Mouse (Mus musculus): ENCODE results near the gene Kif13a. TPM values are rescaled to one million over a fixed set of nuclear protein-coding genes. Genes with fewer than 3 reads are reported as not detected.

Kif13a gene
- total RNA-seq, 2 experiments from 2014 or later = 110 to 116 TPM

DNA sequence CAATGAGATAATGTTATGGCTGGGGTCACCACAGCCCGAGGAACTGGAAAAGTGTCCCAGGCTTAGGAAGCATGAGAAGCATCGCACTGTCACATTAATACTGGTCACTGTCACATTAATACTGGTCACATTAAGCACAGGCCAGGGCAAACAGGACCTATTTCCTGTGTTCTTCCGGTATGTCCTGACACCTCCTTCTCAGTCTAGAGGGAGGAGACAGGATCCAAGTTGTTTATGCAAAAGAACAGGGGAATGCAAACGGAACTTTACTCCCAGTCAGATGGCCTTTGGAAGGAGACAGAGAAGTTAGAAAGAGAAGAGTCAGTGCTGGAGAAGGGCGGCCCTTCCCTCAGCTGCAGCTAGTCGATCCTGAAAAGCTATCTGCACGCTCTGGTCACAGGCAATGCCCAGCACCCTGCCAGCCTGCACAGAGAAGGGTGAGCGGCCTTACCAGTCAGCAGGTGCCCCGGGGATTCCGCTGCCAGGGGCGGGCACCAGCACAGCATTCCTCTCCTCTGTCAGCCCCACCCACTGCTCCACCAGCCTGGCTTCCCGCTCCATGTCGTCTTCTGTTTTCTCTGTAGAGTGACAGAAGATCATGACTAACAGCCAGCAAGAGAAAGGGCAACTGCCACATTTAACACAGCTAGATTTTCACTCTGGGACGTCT, 152.9 kb downstream of the Kif13a start:
- DNase-seq = peak in 1 of 2 experiments; percentile 25

DNA sequence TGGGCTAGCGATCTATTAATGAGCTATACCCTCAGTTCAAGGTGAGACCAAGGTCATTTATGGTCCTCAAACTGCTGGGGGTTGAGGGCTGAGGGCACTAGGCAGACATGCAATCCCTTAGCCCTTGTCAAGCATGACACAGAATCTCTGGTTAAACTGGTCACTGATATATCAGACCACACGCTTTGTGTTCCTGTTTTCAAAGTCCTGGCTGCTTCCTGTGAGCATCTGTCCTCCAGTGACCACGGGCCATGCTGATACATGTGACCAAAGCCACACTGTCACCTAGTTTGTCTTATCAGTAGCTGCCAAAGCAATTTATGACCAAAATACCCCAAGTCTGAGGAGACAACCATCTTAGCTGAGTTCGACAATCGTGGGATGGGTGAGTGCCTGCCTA, 154.7 kb downstream of the Kif13a start:
- DNase-seq = no peak

DNA sequence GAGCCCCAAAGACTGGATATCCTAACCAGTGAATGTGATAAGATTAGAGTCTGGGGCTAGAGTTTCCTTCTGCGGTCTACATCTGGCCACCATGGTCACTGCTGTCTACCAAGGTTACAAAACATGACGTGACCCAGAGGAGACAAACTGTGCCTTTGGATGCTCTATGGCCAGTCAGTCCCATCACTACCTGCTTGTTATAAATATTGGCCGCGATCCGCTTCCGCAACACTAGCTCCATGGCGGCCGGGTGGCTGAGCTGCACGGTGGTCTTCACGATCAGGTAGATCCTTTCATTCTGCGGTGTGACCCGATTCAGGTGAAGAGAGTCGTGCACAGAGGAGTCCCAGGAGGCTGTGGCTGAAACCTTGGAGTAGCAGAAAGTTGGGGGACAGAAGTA, 157.1 kb downstream of the Kif13a start:
- no peak for DNase-seq

DNA sequence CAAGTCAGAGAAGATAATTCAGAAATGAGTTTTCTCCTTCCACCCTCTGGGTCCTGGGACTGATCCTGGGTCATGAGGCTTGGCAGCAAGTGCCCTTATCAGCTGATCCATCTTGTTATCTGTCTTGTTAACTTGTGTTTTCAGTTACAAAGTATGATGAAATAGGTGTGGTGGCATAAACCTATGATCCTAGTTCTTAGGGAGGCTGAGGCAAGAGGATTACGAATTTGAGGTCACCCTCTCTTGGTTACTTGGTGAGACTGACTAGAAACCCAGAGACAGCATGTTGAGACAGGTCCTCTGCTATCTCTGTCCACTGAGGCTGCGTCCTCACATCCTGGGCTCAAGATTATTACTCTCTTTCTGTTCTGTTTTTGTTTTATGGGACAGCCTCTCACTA, 164.3 kb downstream of the Kif13a start:
- DNase-seq = no peak

DNA sequence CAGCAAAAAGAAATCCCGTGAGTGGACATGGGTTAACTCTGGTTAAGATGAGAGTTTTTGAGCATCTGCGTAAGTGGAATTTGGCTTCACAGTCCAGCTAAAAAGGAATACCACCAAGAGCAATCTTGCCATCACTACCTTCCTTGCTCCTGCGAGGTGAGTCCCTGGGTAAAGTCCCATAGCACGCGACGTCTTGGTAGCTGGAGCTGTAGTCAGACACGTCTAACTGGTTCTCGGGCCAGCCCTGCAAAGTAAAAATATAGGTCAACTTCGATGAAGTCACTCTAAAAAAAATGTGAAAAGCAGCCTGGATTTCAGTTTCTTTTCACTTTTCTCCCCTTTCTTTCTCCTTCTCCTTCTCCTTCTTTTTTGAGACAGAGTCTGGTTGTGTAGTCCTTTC, 166.5 kb downstream of the Kif13a start:
- no peak for DNase-seq

DNA sequence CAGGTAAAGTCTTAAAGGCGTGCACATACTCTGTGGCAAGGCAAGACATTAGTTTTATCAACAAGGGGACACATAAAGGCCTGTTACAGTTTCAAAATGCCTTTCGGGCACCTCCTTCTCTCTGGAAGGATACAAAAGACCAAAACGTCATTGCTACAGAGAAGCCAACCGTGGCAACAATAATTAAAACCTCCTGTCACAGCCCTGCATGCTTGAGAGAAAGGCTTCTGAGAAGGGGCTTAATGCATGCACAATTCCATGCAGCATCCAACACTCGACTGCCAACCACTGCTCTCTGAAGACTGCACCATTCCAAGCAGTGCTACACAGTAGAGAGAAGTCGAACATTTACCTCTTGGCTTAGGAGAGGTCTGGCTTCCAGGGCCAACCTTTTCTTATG, 168.7 kb downstream of the Kif13a start:
- DNase-seq = no peak

DNA sequence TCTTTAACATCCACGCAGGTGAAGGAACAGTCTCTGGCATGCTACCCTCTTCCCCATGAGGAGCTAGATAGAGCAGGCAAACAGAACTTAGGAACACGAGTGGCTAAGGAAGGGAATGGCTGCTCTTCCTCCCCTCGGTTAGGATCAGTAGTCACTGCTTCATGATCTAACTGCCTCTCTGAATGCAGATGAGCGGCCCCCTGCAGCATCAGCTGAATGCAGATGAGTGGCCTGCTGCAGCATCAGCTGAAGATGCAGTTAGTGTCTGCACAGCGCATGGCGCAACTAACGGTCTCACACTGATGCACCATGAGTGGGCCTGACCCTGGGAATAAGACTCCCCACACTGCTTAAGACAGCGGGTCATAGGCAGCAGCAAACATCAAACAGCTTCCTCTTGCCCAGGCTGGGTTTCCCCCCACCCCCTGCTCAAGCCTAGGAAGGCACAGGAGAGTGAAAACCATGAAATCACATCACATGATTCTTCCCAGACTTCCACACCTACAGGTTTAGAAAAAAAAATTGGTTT, 170.3 kb downstream of the Kif13a start:
- no peak for DNase-seq

DNA sequence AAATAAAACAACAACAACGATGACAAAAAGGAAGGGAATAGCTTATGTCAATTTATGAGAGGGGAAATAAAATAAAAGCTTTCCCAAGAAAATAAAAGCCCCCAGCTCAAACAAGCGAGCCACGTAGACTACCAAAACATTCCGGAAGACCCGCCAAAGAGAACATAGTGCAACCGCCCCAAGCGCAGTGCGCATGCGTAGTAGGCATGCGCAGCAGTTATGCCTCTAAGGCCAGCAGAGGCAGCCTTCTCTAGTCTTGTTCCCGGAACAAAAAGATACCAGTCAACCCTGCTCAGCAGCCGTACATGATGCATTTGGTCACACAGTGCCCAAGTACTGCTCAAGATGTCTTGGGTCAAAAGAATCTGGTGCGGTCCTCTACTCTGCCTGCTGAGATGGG, 171.0 kb downstream of the Kif13a start:
- no peak for DNase-seq

DNA sequence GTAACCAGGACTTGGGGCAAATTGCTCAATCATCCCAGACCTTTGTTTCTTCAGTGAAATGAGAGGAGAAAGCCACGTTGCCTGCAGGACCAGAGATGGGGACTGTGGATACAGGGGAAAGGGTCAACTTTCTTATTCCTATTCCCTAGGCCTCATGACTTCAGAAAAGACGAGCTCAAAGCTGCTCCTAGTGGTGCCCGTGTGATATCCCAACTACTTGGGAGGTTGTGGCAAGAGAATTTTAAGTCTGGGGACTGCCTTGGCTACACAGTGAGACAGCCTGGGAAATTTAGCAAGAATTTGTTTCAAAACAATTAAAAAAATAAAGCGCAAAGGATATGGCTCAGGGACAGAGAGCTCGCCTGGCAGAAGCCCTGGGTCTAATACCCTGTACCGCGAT, 171.7 kb downstream of the Kif13a start:
- no peak for DNase-seq

DNA sequence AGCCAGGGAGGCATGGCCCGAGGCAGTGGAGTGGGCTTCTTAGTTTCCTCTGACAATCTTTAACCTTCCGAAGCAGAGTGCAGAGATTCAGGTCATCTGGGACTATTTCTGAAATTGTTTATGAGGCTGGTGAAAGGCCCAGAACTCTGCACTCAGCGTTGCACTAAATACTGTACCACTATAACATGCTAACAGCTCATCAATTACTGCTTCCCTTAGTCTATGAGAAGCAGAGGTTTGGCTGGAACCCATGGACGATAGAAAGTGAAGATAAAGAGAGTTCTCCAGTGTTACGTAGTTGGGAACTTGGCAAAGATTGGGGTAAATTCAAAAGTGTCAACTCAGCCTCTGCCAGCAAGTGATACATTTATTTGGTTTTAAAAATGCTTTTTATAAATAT, 176.4 kb downstream of the Kif13a start:
- no peak for DNase-seq

DNA sequence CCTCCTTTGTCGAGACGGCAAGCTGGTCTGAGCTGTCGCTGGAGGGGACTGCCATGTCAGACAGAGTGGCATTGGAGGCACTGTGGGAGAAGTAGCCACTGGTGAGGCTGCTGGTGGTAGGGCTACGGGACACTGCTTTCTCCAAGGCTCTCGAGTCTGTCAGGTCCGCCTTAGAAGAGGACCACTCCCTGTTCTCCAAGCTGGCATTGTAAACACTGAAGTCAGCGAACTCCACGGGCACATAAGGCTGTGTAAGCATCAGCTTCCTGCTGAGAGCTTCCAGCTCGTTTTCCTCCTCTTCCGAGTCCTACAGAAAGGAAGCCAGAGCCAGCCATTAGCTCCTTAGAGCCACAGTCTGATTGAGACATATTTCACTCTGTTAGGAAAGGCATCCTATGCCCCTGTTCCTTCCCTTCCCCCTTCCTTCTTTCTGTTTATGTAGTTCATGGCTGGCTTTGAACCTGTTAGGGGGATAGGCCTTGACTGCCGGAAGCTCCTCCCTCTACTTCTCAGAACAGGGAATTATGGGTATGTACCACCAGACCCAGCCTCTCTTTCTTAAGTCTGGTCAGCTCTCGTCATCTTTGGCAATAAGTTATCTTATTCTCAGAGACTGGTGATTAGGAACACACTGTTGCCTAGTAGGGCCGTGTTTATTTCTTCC, 177.0 kb downstream of the Kif13a start:
- DNase-seq = no peak

DNA sequence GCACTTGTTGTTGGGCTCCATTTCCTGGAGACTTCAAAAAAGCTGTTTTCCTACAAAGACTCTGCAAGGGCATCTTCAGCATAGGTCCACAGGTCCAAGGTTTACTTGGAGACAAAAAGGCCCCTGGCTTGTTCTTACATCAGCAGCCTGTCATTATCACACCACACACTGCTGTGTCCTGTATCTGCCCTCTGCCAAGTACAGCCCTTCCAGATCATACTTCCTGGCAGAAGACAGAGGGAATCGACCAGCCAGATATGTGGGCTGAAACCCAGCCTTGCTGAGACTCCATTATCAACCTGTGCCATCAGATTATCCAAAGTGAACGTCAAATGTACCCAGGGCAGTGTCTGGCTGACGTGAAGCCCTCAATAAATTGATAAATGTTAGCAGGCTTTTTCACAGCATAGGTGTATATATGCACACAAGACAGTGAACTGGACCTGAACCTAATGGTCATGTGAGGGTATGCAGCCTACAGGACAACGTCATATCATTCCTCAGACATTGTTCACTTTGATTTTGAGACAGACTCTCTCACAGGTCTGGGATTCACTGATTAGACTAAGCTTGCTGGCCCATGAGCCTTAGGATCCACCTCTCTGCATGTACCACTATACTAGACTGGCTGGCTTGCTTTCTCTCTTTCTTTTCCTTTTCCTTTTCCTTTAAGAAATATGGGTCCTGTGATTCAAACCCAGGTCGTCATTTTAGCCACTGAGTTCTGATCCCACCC, 181.4 kb downstream of the Kif13a start:
- no peak for DNase-seq

DNA sequence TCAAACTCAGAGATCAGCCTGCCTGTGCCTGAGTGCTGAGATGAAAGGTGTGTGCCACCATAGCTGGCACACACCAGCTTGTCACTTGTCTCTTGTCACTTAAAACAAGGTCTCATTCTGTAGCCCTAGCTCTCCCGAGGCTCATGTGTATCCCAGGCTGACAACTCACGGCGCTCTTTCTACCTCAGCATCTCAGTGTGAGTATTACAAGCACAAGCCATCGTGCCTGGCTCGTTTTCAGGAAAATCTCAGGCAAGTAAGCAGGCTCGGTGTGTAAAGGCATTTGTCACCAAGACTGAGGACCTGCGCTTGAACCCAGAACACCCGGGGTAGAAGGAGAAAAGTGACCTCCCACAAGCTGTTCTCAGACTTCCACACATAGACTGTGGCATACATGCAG, 185.8 kb downstream of the Kif13a start:
- DNase-seq = no peak

DNA sequence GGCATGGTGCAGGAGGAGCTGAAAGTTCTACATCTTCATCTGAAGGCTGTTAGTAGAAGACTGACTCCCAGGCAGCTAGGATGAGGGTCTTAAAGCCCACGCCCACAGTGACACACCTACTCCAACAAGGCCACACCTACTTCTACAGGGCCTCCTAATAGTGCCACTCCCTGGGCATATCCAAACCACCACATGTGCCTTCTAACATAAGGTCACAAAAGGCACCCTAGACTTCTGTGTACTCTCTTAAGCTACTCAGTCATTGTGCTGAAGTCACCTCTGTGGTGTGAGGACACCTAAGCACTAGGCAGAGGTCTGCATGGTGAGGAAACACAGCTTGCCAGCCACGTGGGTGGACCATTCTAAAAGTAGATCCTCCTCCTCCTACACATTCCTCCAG, 187.3 kb downstream of the Kif13a start:
- no peak for DNase-seq

DNA sequence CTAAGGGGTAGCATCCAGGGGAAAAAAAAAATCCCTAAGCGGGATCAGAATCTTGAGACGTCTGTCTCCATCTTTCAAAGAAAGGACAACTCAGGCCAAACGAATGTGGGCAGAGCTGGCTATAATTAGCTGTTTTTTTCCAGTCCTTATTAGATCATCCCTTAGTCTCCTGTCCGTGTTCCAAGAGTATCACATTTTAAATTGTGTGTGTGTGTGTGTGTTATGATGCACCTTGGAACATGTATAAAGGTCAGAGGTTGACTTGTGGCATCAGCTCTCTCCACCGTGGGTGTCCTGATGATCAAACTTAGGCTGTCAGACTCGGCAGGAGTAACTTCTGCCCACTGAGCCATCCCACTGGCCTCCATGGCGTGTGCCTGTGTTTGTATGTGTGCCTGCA, 190.2 kb downstream of the Kif13a start:
- DNase-seq = no peak

DNA sequence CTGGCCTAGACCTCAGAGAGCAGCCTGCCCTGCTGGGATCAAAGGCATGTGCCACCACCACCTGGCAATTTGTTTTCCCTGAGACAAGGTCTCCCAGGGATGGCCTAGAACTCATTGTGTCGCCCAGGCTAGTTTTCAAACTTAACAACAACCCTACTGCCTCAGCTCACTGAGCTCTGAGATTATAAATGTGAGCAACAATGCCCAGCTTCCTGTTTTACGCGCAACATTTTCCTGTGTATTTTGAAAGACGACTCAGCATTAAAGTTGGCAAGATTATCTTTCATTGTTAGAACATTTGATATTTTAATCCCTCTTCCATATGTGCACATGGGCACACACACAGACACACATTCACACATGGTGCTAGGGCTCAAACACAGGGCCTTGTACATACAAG, 192.2 kb downstream of the Kif13a start:
- DNase-seq = no peak

DNA sequence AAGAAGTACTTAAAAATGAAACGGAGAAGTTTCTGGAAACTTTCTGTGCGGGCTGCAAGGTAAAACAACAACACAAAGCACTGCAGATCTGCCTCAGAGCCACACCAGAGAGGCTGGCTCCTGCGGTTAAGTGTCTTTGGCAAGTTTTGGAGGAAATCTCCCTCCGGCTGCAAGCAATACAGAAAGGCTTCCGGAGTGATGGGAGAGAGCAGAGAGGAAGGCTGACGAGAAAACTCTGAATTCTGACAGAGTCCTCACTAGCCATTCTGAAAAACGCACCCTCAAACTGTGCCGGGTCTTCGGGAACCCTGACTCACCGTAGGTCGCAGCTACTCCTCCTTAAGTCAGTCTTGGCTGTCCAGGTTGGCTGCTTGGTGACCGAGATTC, 193.2 kb downstream of the Kif13a start:
- DNase-seq = peak in 1 of 2 experiments; percentile 44

DNA sequence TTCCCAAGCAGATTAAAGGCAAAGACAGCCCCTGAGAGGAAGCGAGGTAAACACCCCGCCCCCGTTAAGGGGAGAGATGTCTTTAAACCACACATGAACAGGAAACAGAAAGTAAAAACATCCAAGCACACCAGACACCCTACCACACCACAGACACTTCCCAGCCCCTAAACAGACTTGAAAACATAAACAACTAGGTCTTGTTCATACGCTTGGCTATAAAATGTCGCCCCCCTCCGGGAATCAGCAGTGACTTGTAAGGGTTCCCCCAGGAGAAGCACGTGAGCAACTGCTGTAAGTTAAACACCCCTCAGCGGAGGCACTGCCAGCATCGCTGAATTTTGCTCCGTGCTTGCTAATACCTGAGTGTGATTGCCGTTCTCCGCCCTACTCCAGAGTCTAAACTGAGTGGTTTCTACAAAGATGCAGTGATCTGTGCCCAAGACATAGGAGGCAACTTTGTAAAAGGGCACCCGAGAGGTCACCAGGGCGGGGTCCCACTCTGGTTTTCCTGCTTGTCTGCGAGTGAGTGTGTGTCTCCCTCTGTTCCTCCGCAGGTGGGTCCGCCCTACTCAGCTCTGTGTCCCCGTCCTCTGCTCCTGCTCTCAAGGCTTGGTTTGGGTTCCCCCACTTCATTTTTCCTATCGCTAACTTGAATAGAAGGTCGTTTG, 193.7 kb downstream of the Kif13a start:
- DNase-seq = peak; percentile 77 to 83

DNA sequence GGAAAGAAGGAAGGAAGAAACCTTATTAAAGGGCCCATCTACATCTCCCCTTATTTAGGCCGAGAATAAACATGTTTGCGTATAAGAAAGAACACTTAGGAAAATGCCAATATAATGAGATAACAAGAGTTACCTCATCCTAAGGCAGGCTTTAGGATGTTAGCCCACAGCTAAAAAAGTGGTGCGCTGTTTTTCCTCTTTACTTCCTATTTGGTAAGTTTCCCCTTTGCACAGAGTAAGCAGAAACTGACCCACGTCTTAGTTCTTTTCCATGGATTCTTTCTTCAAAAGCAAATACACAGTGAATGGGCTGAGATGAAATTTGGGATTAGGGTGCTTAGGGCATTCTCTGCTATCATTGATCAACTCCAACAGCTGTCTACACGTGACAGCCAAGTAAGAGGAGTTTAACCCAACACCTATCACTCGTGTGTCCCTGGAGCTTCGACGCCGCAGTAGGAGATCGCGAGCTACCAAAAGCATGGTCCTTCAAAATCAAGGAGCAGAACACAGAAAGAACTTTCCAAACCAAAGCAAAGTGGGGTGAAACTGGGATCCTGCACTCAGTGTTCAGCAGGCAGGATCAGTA, 194.4 kb downstream of the Kif13a start:
- DNase-seq = peak in 1 of 2 experiments; percentile 11

DNA sequence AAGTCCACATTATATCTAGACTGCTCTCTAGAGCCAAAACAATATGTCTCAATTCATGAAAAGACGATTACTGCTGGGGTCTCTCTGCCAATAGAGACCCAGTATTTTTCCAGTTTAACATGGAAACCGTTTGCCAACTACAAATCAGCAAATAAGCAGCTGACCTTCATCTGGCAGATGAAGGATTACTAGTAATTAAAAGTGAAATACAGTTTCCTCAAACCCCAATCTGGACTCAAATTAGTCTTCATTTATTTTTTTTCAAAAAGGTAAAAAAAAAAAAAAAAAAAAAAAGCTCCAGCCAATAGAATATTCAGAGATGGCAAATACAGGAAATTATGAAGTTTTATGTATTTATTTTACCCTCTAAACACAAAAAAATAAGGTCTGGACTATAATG, 199.7 kb downstream of the Kif13a start:
- no peak for DNase-seq

DNA sequence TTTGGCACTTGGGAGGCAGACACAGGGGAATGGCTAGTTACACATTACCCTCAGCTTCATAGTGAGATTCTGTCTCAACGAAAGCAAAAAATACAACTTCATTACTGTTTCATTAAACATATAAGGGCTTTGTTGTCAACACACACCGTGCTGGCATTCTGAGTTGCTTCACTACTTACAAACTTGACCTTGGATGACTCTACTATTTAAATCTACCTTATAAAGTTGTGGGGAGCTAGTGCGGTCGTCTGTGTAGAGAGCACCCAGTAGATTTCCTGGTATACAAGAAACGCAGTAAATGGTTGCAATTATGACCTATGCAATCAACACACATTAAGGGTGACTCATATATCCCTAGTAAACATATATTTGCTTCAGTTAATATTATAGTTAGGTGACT, 201.3 kb downstream of the Kif13a start:
- DNase-seq = no peak

DNA sequence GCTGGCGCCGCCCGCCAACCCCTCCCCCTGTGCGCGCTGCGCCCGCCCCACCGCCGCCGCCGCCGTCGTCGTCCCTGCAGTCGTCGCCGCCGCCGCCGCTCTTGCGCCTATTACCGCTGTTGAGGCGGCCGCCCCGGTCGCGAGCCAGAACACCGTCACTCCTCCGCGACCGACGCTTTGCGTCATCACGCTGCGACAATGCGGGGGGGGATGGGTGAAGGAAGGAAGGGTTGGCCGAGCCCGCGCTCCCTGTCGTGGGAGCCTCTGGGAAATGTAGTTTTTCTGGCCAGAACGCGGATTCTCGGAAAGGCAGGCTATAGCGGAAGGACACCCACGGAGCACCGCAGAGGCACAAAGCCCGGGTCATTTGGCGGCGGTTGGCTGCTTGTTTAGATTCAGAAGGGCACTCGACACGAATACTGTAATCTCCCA, 201.8 kb downstream of the Kif13a start, which contains the start of gene Nup153:
TSS of gene Nup153 (minus strand) at position 104 of the 432 bp plus-strand sequence.
- peak; percentile 99 to 100 for DNase-seq

Measured in heart, adult 18-20 months (tissue).